Mouse (Mus musculus) ovary, adult 18-20 months (tissue): ENCODE measurements around the gene 4430402I18Rik.

Source experiments
- DNase-seq: peaks from one replicate; pipeline ENCODE4 v3.0.0; 2022; ENCODE audit warnings: low spot score, mixed read lengths

The 4430402I18Rik gene

GRCm38 (mm10) chr19:28964552-28964903 is 3.1 kb downstream of the 4430402I18Rik start:
- DNase-seq: no peak

GRCm38 (mm10) chr19:28963842-28964551 is 3.6 kb downstream of the 4430402I18Rik start, which contains the start of gene Plpp6:
Gene Plpp6, plus strand, starts transcription at chr19:28963953.
- DNase-seq: peak; percentile 72

GRCm38 (mm10) chr19:28963513-28963841 is 4.1 kb downstream of the 4430402I18Rik start:
- no peak for DNase-seq

GRCm38 (mm10) chr19:28963113-28963512 is 4.5 kb downstream of the 4430402I18Rik start:
- no peak for DNase-seq

- no peak for DNase-seq
Measured at GRCm38 (mm10) chr19:28951251-28951650, 16.3 kb downstream of the 4430402I18Rik start.

- no peak for DNase-seq
Measured at GRCm38 (mm10) chr19:28947311-28947710, 20.3 kb downstream of the 4430402I18Rik start.

GRCm38 (mm10) chr19:28946782-28947181 is 20.8 kb downstream of the 4430402I18Rik start:
- no peak for DNase-seq

- DNase-seq: no peak
Measured at GRCm38 (mm10) chr19:28941271-28941670, 26.3 kb downstream of the 4430402I18Rik start.

- DNase-seq: no peak
Measured at GRCm38 (mm10) chr19:28940135-28940874, 27.3 kb downstream of the 4430402I18Rik start.

GRCm38 (mm10) chr19:28934897-28935296 is 32.7 kb downstream of the 4430402I18Rik start:
- DNase-seq: no peak

- DNase-seq: no peak
Measured at GRCm38 (mm10) chr19:28929034-28929433, 38.6 kb downstream of the 4430402I18Rik start.

GRCm38 (mm10) chr19:28927396-28927795 is 40.2 kb downstream of the 4430402I18Rik start:
- DNase-seq: no peak

GRCm38 (mm10) chr19:28926366-28926765 is 41.2 kb downstream of the 4430402I18Rik start:
- no peak for DNase-seq

GRCm38 (mm10) chr19:28917839-28918238 is 49.8 kb downstream of the 4430402I18Rik start:
- no peak for DNase-seq

- DNase-seq: no peak
Measured at GRCm38 (mm10) chr19:28916492-28916891, 51.1 kb downstream of the 4430402I18Rik start.

- DNase-seq: no peak
Measured at GRCm38 (mm10) chr19:28915602-28916250, 51.9 kb downstream of the 4430402I18Rik start.

- no peak for DNase-seq
Measured at GRCm38 (mm10) chr19:28914598-28914997, 53.0 kb downstream of the 4430402I18Rik start.

GRCm38 (mm10) chr19:28908693-28909092 is 58.9 kb downstream of the 4430402I18Rik start:
- DNase-seq: no peak

- no peak for DNase-seq
Measured at GRCm38 (mm10) chr19:28908186-28908585, 59.4 kb downstream of the 4430402I18Rik start.

GRCm38 (mm10) chr19:28903536-28904119 is 64.0 kb downstream of the 4430402I18Rik start:
- DNase-seq: no peak

GRCm38 (mm10) chr19:28902806-28903205 is 64.8 kb downstream of the 4430402I18Rik start:
- no peak for DNase-seq

- no peak for DNase-seq
Measured at GRCm38 (mm10) chr19:28902111-28902510, 65.5 kb downstream of the 4430402I18Rik start.

- DNase-seq: no peak
Measured at GRCm38 (mm10) chr19:28900771-28901170, 66.8 kb downstream of the 4430402I18Rik start.
